Mouse (Mus musculus) cortical plate, adult 2 months (tissue): Measurements from ENCODE around the gene Ninj2.

Experiments used
- CTCF ChIP-seq: fragments of 200-500 bp; IDR thresholded peaks from 2 replicates; pipeline ENCODE4 v1.5.1; 2011; ENCODE audit warnings: mild to moderate bottlenecking, control low read depth, low read length; ENCODE audit not compliant: insufficient read depth; ENCODE audit errors: extremely low read depth
- POLR2A ChIP-seq: fragments of 200-500 bp; IDR thresholded peaks from 2 replicates; pipeline ENCODE4 v1.6.1; 2011; ENCODE audit warnings: mild to moderate bottlenecking, low read length, control low read depth; ENCODE audit not compliant: insufficient read depth; ENCODE audit errors: extremely low read depth

DNA sequence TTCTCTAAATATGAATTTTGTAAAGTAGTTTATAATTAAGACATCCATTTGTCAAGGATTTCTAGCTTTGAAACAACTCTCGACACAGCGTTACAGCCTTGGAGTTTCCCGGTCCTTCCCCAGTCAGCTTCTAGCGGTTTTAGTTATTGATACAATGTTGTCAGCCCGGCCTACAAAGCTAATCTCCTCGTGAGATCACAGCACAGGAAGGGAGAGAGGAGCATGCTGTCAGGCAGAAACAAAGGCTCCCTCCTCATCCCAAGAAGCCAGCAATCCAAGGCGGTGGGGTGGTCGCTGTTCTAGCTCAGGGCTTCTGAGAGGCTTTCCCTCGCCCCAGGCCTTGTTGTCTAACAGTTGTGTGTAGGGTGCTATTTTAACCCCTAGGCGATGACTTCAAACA lies 101.2 kb downstream of the Ninj2 start:
- no peak for TF ChIP-seq POLR2A
- TF ChIP-seq CTCF: no peak
